Mouse (Mus musculus): ENCODE measurements around the gene Ncoa7.

DNA sequence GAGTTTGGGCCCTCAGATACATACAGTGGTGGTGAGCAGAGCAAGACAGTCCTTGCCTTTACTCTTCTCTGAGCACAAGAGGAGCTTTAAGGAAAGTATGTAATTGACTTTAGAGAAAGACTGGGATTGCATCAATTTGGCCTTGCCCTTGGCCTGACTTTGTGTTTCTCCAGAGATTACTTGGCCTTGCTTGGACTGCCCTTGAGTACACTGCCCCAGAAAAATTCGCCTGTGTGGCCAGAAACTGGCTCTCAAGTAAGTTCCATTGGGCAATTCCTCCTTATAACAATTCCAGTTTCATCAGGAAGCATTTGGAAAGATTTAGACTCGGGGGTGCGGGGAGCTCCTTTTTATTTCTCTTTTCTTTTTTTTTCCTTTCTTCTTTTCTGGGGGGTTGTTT lies 34.9 kb downstream of the Ncoa7 start:
- TF ChIP-seq CTCF (IDR thresholded peaks at IDR 0.05; ENCODE audit: extremely low read depth, insufficient read length, insufficient replicate concordance, low read depth, low read length) (no peak), POLR2A (IDR thresholded peaks at IDR 0.05; ENCODE audit: low read depth, low read length) (no peak)

Data from small intestine, adult 2 months (tissue).